Mouse (Mus musculus): ENCODE data around the gene Srarp. TPM values are rescaled to one million over a fixed set of nuclear protein-coding genes. Genes with fewer than 3 reads are reported as not detected.
A peak's percentile ranks its signal among the peaks of the same experiment; 100 is the strongest.

Gene Srarp
- total and polyA plus RNA-seq, 3 experiments: 0.94 to 2.2 (median 1.6) TPM

GRCm38 (mm10) chr4:141446211-141446610 lies 10.3 kb upstream of the Srarp start:
- TF ChIP-seq POLR2A (IDR thresholded peaks at IDR 0.05; ENCODE audit: insufficient read depth, low read depth, low read length): no peak
- TF ChIP-seq CTCF (IDR thresholded peaks at IDR 0.05): no peak
- TF ChIP-seq EP300 (IDR thresholded peaks at IDR 0.05; ENCODE audit: insufficient read depth, low read depth, low read length): no peak
- Histone ChIP-seq H3K4me3 (no peak overlapping the region), H3K4me1 (ENCODE audit: control insufficient read depth, insufficient read depth, low read length) (peaks cover 5% of the 10 kb centered on the region), H3K79me2 (replicated peaks; ENCODE audit: control insufficient read depth, insufficient read depth, low read length) (peaks cover 1% of the 10 kb centered on the region; the same call in 1 of the 2 replicates), H3K36me3 (ENCODE audit: control insufficient read depth, insufficient read depth, low read length) (no peaks in the 10 kb centered on the region), H3K27me3 (ENCODE audit: control insufficient read depth, insufficient read depth, low read length) (no peaks in the 10 kb centered on the region), H3K9ac (ENCODE audit: low read depth, low read length) (no peak overlapping the region), H3K27ac (no peak overlapping the region)
- 50% methylated on average over 7 of the region's 7 CpGs for WGBS
- intact Hi-C loops (cut with DNase I): no loop called here
- DNase-seq: no peak

- Histone ChIP-seq H3K27ac (no peak overlapping the region; the same call in 1 of the 2 replicates), H3K4me1 (ENCODE audit: control insufficient read depth, insufficient read depth, low read length) (peaks cover 8% of the 10 kb centered on the region), H3K36me3 (ENCODE audit: control insufficient read depth, insufficient read depth, low read length) (no peaks in the 10 kb centered on the region), H3K27me3 (ENCODE audit: control insufficient read depth, insufficient read depth, low read length) (no peaks in the 10 kb centered on the region), H3K4me3 (peak overlapping the region; percentile 58), H3K79me2 (replicated peaks; ENCODE audit: control insufficient read depth, insufficient read depth, low read length) (peaks cover 1% of the 10 kb centered on the region; the same call in 1 of the 2 replicates), H3K9ac (ENCODE audit: low read depth, low read length) (peak overlapping the region; percentile 98)
- intact Hi-C loops (cut with DNase I): no loop called here
- TF ChIP-seq EP300 (IDR thresholded peaks at IDR 0.05; ENCODE audit: insufficient read depth, low read depth, low read length): no peak
- TF ChIP-seq CTCF (IDR thresholded peaks at IDR 0.05): no peak
- TF ChIP-seq POLR2A (IDR thresholded peaks at IDR 0.05; ENCODE audit: insufficient read depth, low read depth, low read length): no peak
- DNase-seq: no peak
- WGBS: 9% methylated on average over 14 of the region's 14 CpGs
These were observed 9.4 kb upstream of the Srarp start for GRCm38 (mm10) chr4:141445328-141445720.

- H3K27ac ChIP-seq: peak within 1 kb of the TSS; percentile 92
These were observed 8.8 kb upstream of the Srarp start, which contains the start of gene Zbtb17 for GRCm38 (mm10) chr4:141444451-141445327. TSS of gene Zbtb17 (plus strand) at chr4:141444654.

GRCm38 (mm10) chr4:141443641-141444429 lies 7.9 kb upstream of the Srarp start:
- TF ChIP-seq POLR2A (IDR thresholded peaks at IDR 0.05; ENCODE audit: insufficient read depth, low read depth, low read length) (no peak), EP300 (IDR thresholded peaks at IDR 0.05; ENCODE audit: insufficient read depth, low read depth, low read length) (no peak), CTCF (IDR thresholded peaks at IDR 0.05) (no peak)
- WGBS: 40% methylated on average over 11 of the region's 11 CpGs
- no peaks in the 10 kb centered on the region; the same call in 1 of the 2 replicates for H3K79me2 ChIP-seq (replicated peaks; ENCODE audit: control insufficient read depth, insufficient read depth, low read length)
- no peaks in the 10 kb centered on the region for H3K27me3 ChIP-seq (ENCODE audit: control insufficient read depth, insufficient read depth, low read length)
- H3K36me3 ChIP-seq (ENCODE audit: control insufficient read depth, insufficient read depth, low read length): no peaks in the 10 kb centered on the region
- intact Hi-C loops (cut with DNase I): no loop called here
- DNase-seq: no peak
- peak overlapping the region; percentile 58 for H3K4me3 ChIP-seq
- H3K9ac ChIP-seq (ENCODE audit: low read depth, low read length): peak overlapping the region; percentile 81
- H3K4me1 ChIP-seq (ENCODE audit: control insufficient read depth, insufficient read depth, low read length): peaks cover 10% of the 10 kb centered on the region
- peak overlapping the region; percentile 92 for H3K27ac ChIP-seq

More at GRCm38 (mm10) chr4:141444451-141445327, 8.8 kb upstream of the Srarp start, which contains the start of gene Zbtb17:
- TF ChIP-seq POLR2A (IDR thresholded peaks at IDR 0.05; ENCODE audit: insufficient read depth, low read depth, low read length): peak; percentile 80
- no peak for TF ChIP-seq EP300 (IDR thresholded peaks at IDR 0.05; ENCODE audit: insufficient read depth, low read depth, low read length)
- peak within 1 kb of the TSS; percentile 58 for H3K4me3 ChIP-seq
- DNase-seq: peak; percentile 92 to 95
- H3K36me3 ChIP-seq (ENCODE audit: control insufficient read depth, insufficient read depth, low read length): no peaks in the 10 kb centered on the region
- H3K27me3 ChIP-seq (ENCODE audit: control insufficient read depth, insufficient read depth, low read length): no peaks in the 10 kb centered on the region
- intact Hi-C loops (cut with DNase I): no loop called here
- peak within 1 kb of the TSS; percentile 98 for H3K9ac ChIP-seq (ENCODE audit: low read depth, low read length)
- under 1% methylated on average over 94 of the region's 102 CpGs for WGBS
- H3K79me2 ChIP-seq (replicated peaks; ENCODE audit: control insufficient read depth, insufficient read depth, low read length): peaks cover 1% of the 10 kb centered on the region; the same call in 1 of the 2 replicates
- peaks cover 8% of the 10 kb centered on the region for H3K4me1 ChIP-seq (ENCODE audit: control insufficient read depth, insufficient read depth, low read length)

- Histone ChIP-seq H3K27me3 (ENCODE audit: control insufficient read depth, insufficient read depth, low read length) (no peaks in the 10 kb centered on the region), H3K79me2 (replicated peaks; ENCODE audit: control insufficient read depth, insufficient read depth, low read length) (no peaks in the 10 kb centered on the region; the same call in 1 of the 2 replicates), H3K36me3 (ENCODE audit: control insufficient read depth, insufficient read depth, low read length) (no peaks in the 10 kb centered on the region), H3K9ac (ENCODE audit: low read depth, low read length) (no peak overlapping the region), H3K27ac (no peak overlapping the region), H3K4me1 (ENCODE audit: control insufficient read depth, insufficient read depth, low read length) (peaks cover 10% of the 10 kb centered on the region), H3K4me3 (no peak overlapping the region)
- DNase-seq: no peak
- TF ChIP-seq POLR2A (IDR thresholded peaks at IDR 0.05; ENCODE audit: insufficient read depth, low read depth, low read length) (no peak), EP300 (IDR thresholded peaks at IDR 0.05; ENCODE audit: insufficient read depth, low read depth, low read length) (0 out of 2 replicates have a peak, but pooled peaks have one; percentile 40)
- intact Hi-C loops (cut with DNase I): no loop called here
These were observed 5.0 kb upstream of the Srarp start for GRCm38 (mm10) chr4:141440877-141441276.

Measured in heart, adult 2 months (tissue).